Mouse (Mus musculus) kidney, postnatal 25 days (tissue): ENCODE measurements around the gene 9430015G10Rik.

Source experiments
- DNase-seq, 2 experiments: peaks; one replicate each; pipeline ENCODE4 v3.0.0; 2021; ENCODE audit warnings: mixed read lengths in 2 of 2

The 9430015G10Rik gene

DNA sequence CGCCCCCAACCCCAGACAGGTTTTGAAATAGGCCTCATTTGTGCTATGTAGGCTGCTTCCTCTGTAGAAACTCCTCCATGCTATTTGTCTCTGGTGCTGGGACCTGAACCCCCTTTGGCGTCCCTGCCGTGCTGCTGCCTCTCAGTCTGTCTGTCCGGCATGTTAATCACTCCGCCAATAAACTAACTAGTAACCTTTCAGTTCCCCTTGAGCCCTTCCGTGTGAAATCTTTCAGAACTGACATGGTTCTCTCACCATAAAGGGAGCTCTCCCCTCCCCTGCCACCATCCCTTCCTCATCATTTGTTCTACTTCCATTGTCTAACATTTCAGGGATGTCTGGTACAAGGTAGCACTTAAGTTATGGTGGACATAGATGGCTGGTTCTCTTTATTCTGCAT is 10.4 kb upstream of the 9430015G10Rik start:
- no peak for DNase-seq

DNA sequence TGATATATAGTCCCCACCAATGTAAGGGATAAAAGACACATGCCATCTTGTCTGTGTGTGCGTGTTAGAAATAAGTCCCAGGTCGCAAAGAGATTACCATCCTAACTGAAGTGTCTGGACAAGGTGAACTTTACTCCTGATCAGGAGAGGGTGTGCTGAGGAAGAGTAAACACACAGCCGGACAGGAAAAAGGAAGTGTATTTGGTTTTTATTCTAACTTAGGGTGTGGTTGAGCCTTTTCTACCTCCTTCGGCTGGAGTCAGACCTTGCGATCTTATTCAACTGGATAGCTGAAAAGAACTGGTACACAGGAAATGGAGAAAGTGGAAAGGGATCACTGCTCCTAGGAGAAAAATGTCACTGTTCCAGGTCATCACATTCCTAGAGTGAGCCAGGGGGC is 9.3 kb upstream of the 9430015G10Rik start:
- no peak for DNase-seq

DNA sequence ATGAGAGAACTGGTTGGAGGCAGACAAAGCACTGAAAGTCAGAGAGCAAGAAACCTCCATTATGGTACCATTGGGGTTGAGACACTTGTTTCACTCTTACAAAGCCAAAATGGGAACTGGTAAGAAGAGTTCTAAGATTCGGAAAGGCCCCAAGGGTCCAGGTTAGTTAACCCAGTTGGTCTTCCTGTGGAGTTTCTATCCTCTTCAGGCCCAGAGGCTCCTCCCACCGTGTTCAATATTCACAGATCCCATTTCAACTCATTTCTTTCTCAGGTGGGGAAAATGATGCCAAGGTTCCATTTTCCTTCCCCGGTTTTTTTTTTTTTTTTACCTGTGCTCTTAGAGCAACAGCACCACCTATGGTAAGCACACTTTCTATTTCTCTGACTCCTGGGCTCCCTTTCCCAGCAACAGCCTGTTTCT is 8.3 kb upstream of the 9430015G10Rik start:
- peak in 1 of 2 experiments; percentile 36 for DNase-seq

DNA sequence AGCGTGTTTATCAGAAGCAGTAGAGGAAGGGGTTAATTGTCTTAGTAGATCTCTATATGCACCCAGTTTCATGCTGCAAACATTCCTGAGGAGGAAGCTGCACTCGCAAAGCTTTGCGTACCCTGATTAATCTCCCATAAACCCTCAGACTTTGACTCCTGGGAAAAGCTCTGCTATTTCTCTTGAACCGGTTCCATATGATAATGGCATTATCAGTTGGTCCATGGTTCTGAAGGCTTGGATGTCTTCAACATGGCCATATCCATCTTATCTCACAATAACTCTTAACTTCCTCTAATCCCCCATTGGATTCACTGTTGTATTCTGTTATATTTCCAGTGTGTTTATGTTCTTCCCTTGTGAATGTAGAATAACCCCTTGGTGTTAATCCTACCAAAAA is 6.4 kb upstream of the 9430015G10Rik start:
- no peak for DNase-seq

DNA sequence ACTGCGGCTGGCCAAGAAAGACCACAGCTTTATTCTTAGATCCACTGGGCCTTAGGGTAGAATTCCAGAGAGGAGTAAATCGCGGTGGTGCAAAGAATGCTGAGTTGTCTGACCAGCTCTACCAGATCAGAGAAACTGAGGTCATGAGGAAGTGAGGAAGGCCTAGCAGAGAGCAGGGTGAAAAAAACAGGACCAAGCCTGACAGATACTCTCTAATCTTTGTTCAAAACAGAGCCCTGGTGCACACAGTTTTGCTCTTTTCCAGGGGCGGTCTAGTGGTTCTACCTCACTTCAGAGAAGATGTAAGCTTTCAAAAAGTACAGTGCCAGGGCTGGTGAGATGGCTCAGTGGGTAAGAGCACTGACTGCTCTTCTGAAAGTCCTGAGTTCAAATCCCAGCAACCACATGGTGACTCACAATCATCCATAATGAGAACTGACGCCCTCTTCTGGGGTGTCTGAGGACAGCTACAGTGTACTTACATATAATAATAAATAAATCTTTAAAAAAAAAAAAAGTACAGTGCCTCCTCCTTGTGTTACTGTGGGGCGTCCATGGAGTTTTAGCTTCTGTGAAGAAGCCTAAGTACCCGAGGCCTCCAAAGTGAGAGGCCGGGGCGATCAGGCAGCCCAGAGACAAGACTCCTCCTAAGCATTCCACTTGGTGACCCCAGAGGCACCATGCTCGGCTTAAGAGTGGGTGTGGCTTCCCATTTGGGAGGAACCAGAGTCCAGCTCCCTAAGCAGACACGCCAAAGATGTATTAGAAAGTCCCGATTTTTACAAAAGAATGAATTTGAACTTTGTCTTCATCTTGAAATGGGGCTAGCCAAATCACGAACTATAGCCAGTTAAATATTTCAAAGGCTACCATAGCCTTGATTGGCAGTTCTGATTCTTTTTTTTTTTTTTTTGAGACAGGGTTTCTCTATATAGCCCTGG is 906 bp upstream of the 9430015G10Rik start:
- DNase-seq = peak; percentile 69 to 82

DNA sequence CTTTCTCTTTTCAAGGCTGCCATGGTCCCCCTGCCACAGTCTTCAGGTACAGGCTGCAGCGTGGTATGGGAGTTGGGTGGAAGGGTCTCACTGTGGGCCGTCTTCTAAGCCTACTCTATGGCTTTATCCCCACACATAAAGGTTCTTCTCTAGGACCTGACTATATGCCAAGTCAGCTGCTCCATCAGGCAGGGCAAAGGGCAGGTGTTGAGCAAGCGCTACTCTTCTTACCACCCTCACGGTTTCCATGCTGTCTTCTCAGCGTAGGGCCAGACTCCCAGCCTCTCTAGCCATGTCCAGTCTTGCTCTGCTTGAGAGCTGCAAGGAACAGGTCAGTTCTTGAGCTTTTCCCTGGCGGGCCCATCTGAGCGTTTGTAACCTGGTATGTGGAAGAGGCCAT is 14.3 kb downstream of the 9430015G10Rik start:
- DNase-seq = peak in 1 of 2 experiments; percentile 20

DNA sequence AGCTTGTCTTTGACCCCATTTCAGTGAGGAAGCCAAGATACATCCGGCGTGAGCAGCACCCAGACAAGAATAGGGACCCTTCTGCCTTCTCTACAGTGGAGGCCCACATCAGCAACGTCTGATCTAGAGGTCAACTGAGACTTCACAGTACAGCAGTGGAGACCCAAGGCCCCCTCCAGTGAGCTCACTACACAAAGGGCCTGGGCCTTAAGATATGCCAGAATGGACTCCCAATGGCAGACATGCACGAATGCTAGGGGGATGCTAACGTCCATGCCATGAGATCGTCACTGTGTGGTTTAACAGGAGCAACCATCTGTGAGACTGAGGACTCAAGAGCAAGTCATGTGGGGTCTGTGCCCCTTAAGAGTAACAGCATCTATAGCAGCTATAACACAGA is 15.6 kb downstream of the 9430015G10Rik start:
- no peak for DNase-seq

DNA sequence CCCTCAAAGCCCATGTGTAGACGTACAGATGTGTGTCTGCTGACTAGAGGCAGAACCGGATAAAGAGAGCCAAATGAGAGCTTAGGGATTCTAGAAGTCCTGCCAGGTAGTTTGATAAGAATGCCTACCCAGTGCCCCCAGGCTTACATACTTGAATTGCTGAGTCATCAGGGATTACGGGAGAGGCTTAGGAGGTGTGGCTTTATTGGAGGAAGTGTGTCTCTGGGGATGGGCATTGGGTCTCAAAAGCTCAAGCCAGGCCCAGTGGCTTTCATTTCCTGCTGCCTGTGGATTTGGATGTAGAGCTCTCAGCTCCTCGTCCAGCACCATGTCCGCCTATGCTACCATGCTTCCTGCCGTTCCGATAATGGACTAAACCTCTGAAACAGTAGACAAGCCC is 17.1 kb downstream of the 9430015G10Rik start:
- DNase-seq = no peak

DNA sequence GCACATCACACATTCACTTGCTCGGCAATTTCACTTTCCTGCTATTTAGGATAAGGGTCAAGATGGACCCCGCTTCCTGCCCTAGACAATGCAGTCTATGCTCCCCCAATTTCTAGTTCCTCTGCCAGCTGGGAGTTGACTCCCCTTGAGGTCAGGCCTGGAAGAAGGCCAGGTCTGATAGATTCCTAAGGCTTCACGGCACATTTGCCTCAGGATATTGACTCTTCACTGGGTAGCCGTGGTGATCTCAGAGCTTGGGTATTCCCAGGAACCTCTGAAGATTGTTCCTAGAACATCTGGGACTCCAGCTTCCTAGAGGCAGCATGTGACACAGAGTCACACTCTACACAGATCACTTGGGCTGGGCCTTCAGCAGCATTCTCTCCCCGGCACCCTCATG is 19.0 kb downstream of the 9430015G10Rik start:
- no peak for DNase-seq

DNA sequence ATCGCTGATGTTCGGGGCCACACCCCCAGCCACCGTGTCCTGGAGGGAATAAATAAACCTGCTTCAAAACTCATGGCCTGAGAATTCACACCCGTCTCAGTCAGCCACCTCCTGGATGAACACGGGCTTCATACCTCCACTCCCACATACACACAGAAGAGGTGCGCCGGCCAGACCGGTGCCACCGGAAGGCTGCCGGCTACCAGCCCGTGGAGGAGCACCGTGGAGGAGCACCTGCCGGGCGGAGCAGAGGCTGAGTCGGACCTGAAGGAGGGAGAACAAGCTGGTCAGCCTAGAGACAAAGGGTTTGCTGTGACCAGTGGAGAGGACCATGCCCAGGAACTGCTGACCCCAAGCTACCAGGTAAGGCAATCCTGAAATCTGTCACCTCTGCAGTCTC is 20.7 kb downstream of the 9430015G10Rik start, which contains the start of gene Rnf223:
Gene Rnf223 (plus strand): TSS at position 78 of the 400 bp plus-strand sequence.
- DNase-seq = no peak

DNA sequence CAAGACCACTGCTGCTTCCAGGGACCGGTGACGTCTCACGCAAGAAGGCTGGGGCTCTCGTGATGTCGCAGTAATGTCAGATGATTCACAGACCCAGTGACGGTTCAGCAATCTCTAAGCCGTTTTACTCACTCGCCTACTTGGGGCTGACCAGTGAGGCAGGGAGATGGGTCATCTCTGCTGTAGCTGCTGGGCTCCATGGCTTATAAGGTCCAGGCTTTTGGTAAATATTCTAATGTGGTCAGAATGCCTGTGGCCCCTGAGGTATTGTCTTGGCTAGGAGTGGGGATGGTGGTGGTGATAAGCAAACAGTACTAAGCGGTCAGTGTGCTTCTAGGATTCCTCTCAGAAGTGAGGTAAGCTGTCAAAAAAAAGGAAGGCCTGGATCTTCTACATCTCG is 21.2 kb downstream of the 9430015G10Rik start:
- DNase-seq = no peak

DNA sequence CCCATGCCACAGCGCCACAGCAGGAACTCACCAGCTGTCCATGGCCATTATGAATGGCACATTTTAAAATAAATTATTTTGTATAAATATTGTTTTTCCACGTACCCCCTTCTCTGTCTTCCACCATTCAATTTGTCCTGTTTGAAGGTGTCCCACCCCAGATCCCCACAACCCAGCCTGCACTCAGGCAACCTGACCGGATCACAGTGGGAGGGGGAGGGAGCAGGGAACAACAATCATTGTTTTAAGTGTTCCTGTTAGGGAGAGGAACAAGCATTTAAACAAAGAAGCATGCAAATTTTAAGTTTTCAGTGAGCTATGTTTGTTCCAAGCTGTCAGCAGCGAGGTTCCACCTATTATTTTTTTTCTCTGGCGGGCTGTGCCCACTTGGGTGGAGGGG is 23.6 kb downstream of the 9430015G10Rik start:
- no peak for DNase-seq

DNA sequence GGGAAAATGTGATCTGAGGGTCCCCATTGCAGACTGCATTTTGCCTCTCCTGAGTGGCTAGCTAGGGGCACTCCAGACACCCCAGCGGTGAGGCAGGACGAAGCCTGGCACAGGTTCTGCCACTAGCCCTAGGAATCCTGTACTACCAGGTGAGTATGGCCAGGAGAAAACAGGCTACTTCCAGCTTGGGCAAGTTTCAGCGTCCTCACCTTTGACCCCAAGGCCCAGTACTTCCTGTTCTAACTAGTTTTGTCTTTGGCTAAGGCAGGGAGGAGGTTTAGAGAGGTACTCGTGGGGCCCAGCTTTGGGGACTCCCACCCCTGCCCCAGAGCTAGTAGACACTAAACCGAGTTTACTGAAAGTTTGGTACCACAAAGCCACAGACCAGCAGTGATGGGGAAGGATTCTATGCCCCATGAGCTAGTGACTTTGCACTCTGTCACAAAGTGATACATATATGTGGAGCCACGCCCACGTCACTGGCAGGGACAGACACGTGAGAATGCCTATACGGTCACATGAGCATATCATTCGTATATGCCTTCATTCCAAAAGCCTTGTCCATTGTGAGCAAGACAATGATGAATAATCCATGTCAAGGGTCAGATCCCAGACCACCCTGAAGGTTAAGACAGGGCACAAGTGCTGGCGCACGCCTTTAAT is 24.3 kb downstream of the 9430015G10Rik start:
- peak; percentile 13 to 56 for DNase-seq

DNA sequence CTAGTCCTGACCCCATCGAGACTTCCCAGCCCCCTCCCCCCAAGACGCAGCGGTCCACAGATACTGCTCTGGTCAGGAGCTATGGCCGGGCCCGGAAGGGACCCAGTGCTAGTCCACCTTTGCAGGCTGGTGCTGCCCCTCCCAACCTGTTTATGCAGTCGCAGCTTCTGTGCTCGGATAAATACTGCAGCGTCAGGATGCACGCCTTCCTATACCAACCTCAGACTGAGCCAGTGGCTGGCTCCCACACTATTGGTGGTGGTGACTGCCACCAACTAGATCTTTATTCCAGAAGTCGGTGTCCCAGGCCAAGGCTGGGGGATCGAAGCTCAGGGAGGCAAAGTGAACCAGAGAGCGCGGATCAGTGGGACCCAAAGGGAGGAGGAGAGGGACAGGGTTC is 25.3 kb downstream of the 9430015G10Rik start:
- no peak for DNase-seq

DNA sequence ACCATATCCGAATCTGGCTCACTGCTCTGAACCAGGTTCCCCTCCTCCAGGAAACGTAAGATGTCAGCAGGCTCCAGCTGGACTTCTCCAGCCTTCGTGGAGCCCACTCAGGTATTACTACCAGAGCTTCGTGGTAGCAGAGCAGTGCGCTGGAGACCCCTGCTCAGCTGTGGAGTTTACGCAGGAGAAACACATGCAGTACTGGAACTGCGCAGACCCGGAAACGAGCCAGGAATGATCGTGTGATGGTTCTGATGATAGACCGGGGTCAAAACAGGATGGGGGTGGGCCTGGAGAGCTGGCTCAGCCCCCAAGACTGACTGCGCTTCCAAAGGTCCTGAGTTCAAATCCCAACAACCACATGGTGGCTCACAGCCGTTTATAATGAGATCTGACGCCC is 26.0 kb downstream of the 9430015G10Rik start:
- DNase-seq = no peak

DNA sequence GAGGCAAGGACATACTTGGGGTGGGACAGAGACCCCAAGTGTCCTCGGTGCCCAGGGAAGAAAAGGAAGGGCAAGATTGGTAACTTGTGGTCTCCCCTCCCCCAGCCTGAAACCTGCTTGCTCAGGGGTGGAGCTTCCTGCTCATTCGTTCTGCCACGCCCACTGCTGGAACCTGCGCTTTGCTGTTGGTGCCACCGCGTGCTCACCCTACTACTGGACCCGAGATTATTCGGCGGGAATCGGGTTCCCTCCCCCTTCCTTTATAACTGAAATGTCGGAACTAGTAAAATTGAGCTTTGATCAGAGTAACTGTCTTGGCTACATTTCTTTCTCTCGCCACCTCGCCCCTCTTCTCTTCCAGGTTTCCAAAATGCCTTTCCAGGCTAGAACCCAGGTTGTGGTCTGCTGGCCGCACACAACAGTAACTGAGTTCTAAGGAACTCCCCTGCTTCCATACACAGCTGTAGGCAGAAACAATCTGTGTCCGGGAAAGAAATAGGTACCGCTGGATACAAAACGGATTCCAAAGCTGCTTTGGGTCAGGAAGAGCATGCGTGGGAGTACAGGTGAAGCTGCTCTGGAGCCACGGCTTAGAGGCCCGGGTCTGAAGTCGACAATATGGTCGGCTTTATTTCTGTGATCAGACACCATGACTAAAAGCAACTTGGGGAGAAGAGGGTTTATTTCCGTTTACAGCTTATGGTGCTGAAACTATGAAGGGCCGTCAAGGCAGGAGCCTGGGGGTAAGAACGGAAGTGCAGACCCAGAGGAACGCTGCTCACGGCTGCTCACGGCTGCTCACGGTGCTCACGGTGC is 26.7 kb downstream of the 9430015G10Rik start:
- DNase-seq = no peak

DNA sequence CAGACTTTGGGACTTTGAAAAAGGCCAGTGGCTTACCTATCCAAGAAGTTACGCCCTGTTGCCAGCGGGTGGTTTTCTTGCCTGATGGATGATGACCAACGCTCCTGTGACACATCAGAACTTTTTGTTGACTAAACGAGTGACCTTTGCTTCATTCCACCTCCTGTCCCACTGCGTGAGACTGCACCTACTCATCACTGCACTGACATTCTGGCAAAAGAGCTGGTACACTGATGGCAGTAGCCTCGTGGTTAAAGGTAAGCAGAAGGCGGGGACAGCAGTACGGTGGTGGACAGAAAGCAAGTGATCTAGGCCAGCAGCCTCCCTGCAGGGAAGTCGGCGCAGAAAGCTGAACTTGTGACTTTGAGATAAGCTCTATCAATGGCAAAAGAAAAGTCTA is 41.1 kb downstream of the 9430015G10Rik start:
- peak in 1 of 2 experiments; percentile 30 for DNase-seq

DNA sequence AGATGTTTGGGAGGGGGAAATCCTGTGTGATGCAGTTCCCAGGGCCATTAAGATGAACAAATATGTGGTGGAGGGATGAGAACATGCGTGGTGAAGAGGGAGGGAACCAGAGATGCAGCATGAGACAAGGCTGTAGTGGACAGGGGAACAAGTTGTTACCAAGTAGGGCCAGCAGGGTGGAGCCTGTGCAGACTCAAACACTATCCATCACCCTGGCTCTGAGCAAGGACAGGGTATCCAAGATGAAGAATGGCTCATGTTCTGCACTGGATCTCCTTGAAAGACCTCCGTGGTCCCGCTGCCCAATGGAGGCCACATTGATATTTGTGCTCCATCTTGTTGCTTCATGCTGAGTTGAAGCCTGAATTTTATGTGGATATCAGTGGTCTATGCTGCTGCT is 45.0 kb downstream of the 9430015G10Rik start:
- no peak for DNase-seq

DNA sequence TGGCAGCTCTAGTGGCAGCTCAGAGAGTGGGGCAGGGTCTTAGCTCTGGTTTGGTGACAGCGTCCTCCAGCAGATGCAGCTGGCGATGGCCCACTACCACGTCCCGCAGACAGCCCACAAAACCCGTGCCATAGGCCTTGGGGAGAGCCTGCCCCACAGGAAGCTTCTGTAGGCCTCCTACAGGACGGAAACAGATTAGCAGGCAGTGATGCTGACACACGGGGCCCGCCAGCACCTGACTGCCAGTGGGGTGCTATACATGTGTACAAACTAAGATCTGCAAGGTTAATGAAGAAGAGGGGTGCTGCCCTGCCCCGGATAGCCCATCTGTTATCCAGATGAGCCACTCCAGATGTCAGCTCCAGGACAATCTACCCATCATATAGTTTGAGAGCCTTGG is 56.7 kb downstream of the 9430015G10Rik start:
- no peak for DNase-seq

DNA sequence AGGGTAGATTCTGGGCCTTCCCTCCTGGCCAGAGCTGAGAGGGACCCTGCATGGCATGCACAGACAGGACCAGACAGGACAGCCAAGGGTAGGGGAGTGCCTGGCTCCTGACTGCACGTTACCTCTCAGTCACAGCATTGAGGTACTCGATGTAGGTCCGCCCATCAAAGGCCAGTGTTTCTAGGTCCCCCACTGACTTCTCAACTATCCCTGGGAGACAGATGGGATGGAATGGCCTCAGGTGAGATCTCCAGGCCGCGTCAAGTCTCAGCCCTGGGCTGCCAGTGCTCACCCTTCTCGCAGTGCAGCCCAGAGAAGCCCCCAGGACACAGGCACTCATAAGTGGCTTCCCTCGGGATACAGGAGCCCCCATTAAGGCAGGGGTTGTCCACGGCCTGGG is 58.8 kb downstream of the 9430015G10Rik start:
- no peak for DNase-seq

DNA sequence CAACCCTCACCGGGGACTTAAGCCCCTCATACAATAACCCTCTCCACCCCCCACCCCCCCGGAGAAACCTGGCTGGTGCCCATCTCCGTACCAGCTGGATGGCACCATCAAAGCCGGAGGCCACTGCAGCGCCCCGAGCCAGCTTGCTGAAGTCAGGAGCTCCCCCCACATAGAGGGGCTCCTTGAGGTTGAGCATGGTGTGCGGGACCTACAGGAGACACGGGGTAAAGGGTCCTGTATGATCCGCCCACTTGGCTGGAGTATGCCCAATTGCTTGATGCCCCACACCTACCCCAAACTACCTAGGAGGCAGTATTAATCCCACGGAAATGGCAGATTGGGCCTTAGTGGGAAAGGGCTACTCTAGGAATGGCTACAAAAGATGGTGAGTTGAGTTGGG is 59.3 kb downstream of the 9430015G10Rik start:
- no peak for DNase-seq

DNA sequence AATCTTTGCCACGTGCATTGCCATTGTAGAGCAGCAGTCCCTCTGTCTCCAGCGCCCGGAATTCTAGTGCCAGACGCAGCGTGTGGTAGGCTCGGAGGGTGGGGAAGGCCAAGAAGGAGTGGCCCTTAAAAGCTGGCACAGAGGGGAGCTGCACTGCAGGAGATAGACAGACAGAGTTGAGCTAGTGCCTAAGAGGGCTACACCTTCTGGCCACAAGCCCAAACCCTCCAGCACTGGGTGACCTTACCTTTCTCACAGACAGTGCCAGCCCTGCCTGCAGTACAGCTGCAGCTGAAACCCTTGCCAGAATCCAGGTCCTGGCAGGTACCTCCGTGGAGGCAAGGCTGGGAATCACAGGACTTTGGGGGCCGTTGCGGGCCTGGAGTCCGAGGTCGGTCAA is 62.0 kb downstream of the 9430015G10Rik start:
- DNase-seq = no peak
